Mouse (Mus musculus) thymus, adult 2 months (tissue): ENCODE data around the gene C130050O18Rik.

Experiments used
- CTCF ChIP-seq: fragments of 200-500 bp; IDR thresholded peaks from 2 replicates; pipeline ENCODE4 v1.5.1; 2012; ENCODE audit warnings: mild to moderate bottlenecking, control low read depth, low read length, moderate library complexity, borderline replicate concordance; ENCODE audit not compliant: control insufficient read depth, poor library complexity, insufficient read depth; ENCODE audit errors: extremely low read depth
- POLR2A ChIP-seq: fragments of 200-500 bp; IDR thresholded peaks from 2 replicates; pipeline ENCODE4 v1.6.1; 2012; ENCODE audit warnings: mild to moderate bottlenecking, low read length, control low read depth, moderate library complexity; ENCODE audit not compliant: control insufficient read depth, poor library complexity, insufficient read depth; ENCODE audit errors: extremely low read depth

DNA sequence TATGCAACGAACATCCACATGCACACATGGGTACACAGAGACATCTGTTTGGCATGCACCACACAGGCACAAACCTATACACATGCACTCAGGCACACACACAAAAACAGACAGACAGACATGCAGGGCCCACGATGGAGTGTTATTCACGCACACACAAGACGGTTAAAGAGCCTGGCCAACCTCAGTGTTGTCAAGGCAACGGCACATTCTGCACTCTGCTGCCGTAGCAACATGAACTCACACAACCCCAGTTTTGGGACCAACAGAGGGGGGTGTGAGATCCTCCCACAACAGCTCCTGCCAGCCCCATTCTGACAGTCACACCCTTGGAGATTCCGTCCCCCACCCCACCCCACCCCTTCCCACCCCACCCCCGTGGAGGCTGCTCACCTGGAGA, 29.9 kb downstream of the C130050O18Rik start:
- no peak for TF ChIP-seq POLR2A
- TF ChIP-seq CTCF = no peak
